Mouse (Mus musculus): Measurements from ENCODE around the gene Ankrd13c.
"Not testable (repeated sequence)": the region's sequence is repeated elsewhere in the genome, so short reads cannot be mapped to it uniquely, and the experiment has no call there.

Gene Ankrd13c

DNA sequence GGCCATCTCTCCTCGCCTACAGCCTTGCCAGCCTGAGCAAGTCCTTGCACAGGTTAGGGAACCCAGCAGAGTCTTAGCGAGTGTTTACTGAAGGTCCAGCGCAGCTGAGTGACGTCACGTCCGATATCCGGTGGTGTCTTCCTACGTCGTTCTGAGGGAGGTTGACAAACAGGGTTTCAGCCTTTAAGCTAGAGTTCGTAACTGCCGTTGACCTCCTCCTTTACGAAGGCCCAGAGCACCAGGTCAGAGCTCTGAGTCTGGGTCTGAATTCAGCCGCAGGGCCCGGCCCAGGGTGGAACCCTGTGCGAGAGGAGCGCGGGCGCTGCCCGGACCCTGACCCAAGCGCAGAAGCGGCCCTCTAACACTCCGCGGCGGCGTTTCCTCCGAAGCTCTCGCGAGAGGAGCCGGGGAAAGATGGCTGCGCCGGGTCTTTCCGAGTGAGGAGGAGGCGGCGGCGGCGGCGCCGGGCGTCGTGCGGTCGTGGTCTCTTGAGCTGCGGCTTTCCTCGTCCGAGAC lies at the start of gene Ankrd13c:
TSS of gene Ankrd13c (plus strand) at position 397 of the 516 bp plus-strand sequence.
- peak; percentile 95 for DNase-seq

DNA sequence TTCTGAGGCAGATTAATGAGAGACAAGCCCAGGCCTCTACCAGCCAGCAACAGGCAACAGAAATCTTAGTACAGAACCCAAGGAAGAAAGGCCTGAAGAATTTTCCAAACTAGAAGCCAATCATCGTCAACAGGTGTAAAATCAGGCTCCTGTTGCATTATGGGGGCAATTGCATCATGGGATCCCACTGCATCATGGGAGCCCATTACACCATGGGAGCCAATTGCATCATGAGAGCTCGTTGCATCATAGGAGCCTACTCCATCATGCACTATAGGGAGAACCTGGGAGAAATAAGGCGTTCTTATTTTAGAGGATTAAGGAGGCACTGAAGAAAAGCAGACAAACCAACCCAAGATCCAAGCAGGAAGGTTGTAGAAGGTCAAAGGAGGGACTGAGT lies 49.4 kb upstream of the Ankrd13c start:
- DNase-seq = no peak

DNA sequence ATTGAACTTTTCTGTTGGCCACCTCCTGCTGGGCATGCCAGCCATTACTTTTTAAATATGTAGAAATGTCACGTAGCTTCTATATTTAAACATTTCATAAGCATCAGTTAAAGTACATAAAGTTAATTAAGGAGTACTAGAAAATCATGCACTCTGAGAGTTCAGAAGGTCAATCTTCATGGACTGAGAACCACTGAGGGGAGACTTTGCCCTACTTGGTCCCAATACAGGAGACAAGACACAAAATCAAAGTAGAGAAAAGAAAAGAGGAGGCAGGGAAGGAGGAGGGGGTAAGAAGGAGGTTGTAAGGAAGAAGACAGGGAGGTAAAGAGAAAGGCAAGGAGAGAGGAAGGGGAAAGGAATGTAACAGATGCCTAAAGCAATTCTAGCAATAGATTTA lies 47.1 kb upstream of the Ankrd13c start:
- DNase-seq = no peak

GRCm38 (mm10) chr3:157901721-157902120 lies 45.3 kb upstream of the Ankrd13c start:
- no peak for DNase-seq

DNA sequence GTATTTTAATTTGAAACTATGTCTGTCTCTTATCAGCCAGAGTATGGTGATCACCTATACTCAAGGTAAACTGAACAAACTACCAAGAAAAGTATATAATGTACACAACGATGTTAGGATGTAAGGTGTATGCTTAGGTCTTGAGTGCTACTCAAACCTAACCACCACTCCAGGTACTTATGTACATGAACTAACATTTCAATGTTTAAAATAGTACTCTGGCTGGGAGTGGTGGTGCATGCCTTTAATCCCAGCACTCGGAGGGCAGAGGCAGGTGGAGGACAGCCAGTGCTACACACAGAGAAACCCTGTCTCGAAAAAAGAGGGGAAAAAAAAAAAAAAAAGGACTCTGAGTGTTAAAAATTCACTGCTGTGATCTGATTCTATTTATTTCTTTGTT lies 38.9 kb upstream of the Ankrd13c start:
- DNase-seq = no peak

GRCm38 (mm10) chr3:157910262-157910661 lies 36.8 kb upstream of the Ankrd13c start:
- no peak for DNase-seq

GRCm38 (mm10) chr3:157912155-157912554 lies 34.9 kb upstream of the Ankrd13c start:
- peak; percentile 36 for DNase-seq

DNA sequence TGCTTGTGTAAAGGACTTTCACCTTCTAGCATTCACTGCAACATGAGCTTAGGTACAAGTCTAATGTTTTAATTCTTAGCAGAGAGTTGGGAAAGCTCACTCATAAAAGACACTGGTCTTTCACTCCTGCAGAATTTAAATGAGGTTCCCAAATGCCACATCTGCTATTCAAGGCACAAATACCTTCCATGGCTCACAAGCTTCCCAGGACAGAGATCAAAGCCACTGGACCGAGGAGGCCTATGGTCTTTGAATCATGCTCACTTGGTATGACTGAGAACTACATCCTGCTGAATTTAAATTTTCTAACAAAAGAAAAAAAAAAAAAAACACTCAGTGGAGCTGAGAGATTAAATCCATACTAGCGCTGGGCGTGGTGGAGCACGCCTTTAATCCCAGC lies 30.7 kb upstream of the Ankrd13c start:
- peak; percentile 34 for DNase-seq

DNA sequence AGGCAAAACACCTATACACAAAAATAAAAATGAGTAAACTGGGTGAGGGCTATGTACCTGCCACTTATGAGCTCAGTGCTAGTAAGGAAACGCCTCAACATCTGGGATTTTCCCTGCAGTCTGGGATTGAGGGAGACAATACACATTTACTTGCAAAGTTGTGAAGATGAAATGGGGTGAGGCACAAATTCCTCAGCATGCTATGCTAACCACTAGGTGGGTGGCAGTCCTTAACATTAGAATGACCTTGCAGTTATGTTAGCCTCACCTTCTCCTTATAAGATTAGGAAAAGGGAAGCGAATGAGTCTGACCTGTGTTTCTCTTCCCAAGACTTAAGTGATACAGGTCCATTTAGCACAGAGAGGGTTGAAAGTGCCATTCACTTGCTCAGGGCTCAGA lies 25.7 kb upstream of the Ankrd13c start:
- no peak for DNase-seq

GRCm38 (mm10) chr3:157923268-157923835 lies 23.7 kb upstream of the Ankrd13c start:
- no peak for DNase-seq

- DNase-seq = peak; percentile 93
Measured at GRCm38 (mm10) chr3:157924692-157925328, 22.2 kb upstream of the Ankrd13c start, which contains the start of gene Cth. Gene Cth, minus strand, starts transcription at chr3:157925077.

DNA sequence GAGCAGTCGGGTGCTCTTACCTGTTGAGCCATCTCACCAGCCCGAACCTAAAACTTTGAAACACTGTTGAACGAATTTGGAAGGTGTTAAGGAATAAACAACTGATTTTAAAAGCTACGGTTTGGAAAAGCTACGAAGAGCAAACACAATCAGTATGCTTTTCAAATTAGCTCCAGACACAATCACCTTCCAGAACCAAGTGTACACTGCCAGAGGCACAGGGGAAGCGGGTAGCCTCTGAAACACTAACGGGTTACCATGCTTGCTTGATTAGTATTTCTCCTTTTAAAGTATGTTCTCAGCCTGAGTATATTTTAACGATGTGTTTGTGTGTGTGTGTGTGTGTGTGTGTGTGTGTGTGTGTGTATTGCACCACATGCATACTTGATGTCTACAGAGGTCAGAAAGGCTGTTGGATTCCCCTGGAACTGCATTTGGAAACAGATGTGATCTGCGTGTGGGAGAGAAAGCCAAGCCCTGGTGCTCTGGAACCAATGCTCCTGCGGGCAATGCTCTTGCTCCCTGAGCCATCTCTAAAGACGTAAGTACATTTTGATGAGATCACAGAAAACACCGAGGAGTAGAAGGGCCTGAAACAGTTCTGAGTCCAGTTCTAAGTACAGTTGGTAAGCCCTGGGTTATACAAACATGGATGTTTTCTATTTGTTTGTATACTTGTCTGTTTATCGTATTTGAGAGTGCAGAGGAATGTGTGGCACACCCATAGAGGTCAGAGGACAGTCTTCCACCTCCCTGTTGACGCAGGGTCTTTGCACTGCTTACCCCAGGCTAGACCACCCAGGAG lies 21.1 kb upstream of the Ankrd13c start:
- no peak for DNase-seq

DNA sequence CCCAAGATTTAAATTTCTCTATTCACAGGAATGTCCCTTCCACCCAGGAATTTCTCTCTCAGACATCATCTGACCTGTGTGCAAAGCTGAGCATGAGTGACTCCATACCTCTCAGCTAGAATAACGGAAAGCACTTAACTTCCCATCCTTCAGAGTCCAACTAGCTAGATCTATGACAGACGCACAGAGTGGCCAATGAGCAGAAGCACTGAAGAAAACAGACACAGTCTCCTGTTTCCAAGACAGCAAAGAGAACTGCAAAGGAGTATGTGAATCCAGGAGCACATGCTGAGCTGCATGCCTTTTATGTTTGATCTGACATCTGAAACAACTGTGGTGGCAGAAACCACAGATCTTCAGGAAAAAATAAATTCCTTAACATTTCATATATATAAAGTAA lies 20.3 kb upstream of the Ankrd13c start:
- DNase-seq = no peak

GRCm38 (mm10) chr3:157928731-157929130 lies 18.3 kb upstream of the Ankrd13c start:
- no peak for DNase-seq

- DNase-seq = no peak
Measured at GRCm38 (mm10) chr3:157929417-157929816, 17.6 kb upstream of the Ankrd13c start.

DNA sequence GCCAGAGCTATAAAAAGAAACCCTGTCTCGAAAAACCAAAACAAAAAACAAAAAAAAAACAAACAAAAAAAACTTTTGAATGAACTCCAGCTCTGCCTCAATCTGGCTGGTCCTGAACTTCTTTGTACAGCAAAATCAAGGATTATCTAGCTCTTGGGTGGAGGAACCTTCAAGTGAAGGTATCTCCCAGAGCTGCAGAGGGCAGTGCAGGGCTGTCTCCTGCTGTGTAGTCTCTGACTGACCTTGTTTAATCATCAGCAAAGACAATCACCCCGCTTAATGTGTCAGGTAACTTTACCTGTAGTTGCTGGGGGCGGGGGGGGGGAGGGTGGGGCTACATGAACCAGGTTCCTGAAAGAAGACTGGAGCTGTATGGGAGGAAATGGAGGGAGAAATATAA lies 15.4 kb upstream of the Ankrd13c start:
- DNase-seq = peak; percentile 62

GRCm38 (mm10) chr3:157932074-157932473 lies 15.0 kb upstream of the Ankrd13c start:
- no peak for DNase-seq

GRCm38 (mm10) chr3:157933223-157933622 lies 13.8 kb upstream of the Ankrd13c start:
- DNase-seq = not testable (repeated sequence)

GRCm38 (mm10) chr3:157934301-157934823 lies 12.7 kb upstream of the Ankrd13c start:
- no peak for DNase-seq

- DNase-seq = no peak
Measured at GRCm38 (mm10) chr3:157938585-157938984, 8.5 kb upstream of the Ankrd13c start.

DNA sequence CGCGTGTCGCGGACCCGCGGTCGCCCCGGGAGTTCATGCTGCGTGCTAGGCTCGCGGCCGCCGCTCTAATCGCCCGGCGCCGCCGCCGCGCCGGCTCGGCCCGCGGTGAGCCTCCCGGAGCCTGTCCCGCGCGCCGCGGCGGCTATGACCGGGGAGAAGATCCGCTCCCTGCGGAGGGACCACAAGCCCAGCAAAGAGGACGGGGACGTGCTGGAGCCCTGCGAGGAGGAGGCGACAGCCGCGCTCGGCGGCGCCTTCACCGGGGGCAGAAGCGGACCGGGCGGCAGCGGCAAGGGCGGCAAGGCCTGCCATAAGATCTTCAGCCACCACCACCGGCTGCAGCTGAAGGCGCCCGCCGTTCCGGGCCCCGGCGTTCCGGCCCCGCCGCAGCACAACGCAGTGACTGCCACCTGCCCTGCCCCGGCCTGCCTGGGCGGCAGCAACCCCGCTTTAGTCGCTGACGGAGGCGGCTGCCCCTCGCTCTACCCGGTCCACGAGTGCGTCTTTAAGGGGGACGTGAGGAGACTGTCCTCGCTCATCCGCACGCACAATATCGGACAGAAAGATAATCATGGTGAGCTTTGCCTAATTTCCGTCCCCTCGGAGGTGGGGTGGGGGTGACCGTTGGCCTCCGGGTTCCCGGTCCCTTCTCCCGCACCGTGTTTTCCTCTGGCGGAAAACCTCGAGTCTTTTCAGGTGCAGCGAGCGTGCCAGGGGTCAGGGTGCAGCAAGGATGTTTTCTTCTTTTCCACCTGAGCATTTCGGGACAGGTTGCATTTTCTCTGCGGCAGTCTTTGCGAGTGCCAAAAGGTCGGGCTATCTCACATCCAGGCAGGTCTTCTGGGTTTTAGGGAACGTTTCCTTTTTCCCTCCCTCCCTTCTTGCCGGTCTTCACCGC lies 593 bp downstream of the Ankrd13c start:
- peak; percentile 54 for DNase-seq

- DNase-seq = no peak
Measured at GRCm38 (mm10) chr3:157952716-157953115, 5.7 kb downstream of the Ankrd13c start.

All from kidney, postnatal 10 days (tissue).